Mouse (Mus musculus) midbrain, embryonic 16.5 days (tissue): ENCODE data around the gene Best2. TPM values are rescaled to one million over a fixed set of nuclear protein-coding genes. Genes with fewer than 3 reads are reported as not detected.

ENCODE experiments used
- ATAC-seq: fragments of 200-750 bp; cut with Nextera tagmentation; 2 replicates; pipeline ENCODE4 v1.8.0; 2017; ENCODE audit warnings: moderate TSS enrichment
- H3K27ac ChIP-seq: fragments of 300-500 bp; sonication (generic); 2 replicates; pipeline ENCODE4 v1.5.1; 2014; ENCODE audit warnings: mild to moderate bottlenecking, low read length, mixed read lengths
- H3K27me3 ChIP-seq: fragments of 300-500 bp; sonication (generic); 2 replicates; pipeline ENCODE4 v1.6.1; 2014; ENCODE audit warnings: low read depth, low read length, mixed read lengths; ENCODE audit not compliant: control insufficient read depth, insufficient read depth
- H3K36me3 ChIP-seq: fragments of 300-500 bp; sonication (generic); 2 replicates; pipeline ENCODE4 v1.6.1; 2014; ENCODE audit warnings: mild to moderate bottlenecking, low read length, moderate library complexity, mixed read lengths; ENCODE audit not compliant: control insufficient read depth, insufficient read depth
- H3K4me1 ChIP-seq: fragments of 300-500 bp; sonication (generic); 2 replicates; pipeline ENCODE4 v1.6.1; 2014; ENCODE audit warnings: mild to moderate bottlenecking, low read length, mixed read lengths; ENCODE audit not compliant: control insufficient read depth, insufficient read depth
- H3K4me2 ChIP-seq: fragments of 300-500 bp; sonication (generic); 2 replicates; pipeline ENCODE4 v1.6.1; 2014; ENCODE audit warnings: mild to moderate bottlenecking, low read length, mixed read lengths
- H3K4me3 ChIP-seq: fragments of 300-500 bp; sonication (generic); 2 replicates; pipeline ENCODE4 v1.5.1; 2014; ENCODE audit warnings: low read depth, mild to moderate bottlenecking, low read length, moderate library complexity, mixed read lengths
- H3K9ac ChIP-seq: fragments of 300-500 bp; sonication (generic); 2 replicates; pipeline ENCODE4 v1.6.1; 2014; ENCODE audit warnings: low read depth, low read length, mixed read lengths
- H3K9me3 ChIP-seq: fragments of 300-500 bp; sonication (generic); replicated peaks from 2 replicates; pipeline ENCODE4 v1.6.1; 2014; ENCODE audit warnings: mild to moderate bottlenecking, low read length, mixed read lengths; ENCODE audit not compliant: control insufficient read depth, poor library complexity, severe bottlenecking
- WGBS: fragments of 180-500 bp; shearing (Covaris S2); extraction: QIAGEN DNeasy Blood & Tissue Kit; methylation state at CpG from one replicate; pipeline ENCODE4 v1.1.7; 2014; 5-methylcytosine and 5-hydroxymethylcytosine counted together
- polyA plus RNA-seq: library from polyadenylated mRNA; unstranded; fragments of >200 nt; fragmentation: Nextera tagmentation; extraction: Ambion mirVana; gene quantifications from 2 replicates; pipeline ENCODE4 v1.2.1, GENCODE M21; 2015

Best2 gene
- polyA plus RNA-seq, 1 experiment from 2014 or later = not detected

GRCm38 (mm10) chr8:84980622-84981358 lies 33.5 kb downstream of the Best2 start:
- peak overlapping the region; percentile 100 for H3K4me2 ChIP-seq
- no peak overlapping the region; the same call in 1 of the 2 replicates for H3K4me3 ChIP-seq
- no peaks in the 10 kb centered on the region for H3K36me3 ChIP-seq
- no peak overlapping the region for H3K27ac ChIP-seq
- H3K4me1 ChIP-seq = peaks cover 62% of the 10 kb centered on the region
- no peak overlapping the region for H3K9ac ChIP-seq
- no peak for ATAC-seq
- 34% methylated on average over 11 of the region's 11 CpGs for WGBS
- H3K27me3 ChIP-seq = 0 out of 2 replicates have a peak, but pooled peaks cover 3% of the 10 kb centered on the region
- H3K9me3 ChIP-seq = no peaks in the 10 kb centered on the region

- Histone ChIP-seq H3K36me3 (0 out of 2 replicates have a peak, but pooled peaks cover under 1% of the 10 kb centered on the region), H3K4me1 (peaks cover 61% of the 10 kb centered on the region), H3K4me2 (peak overlapping the region; percentile 100), H3K4me3 (peak overlapping the region; percentile 36), H3K9me3 (no peaks in the 10 kb centered on the region), H3K9ac (peak overlapping the region; percentile 62), H3K27ac (0 out of 2 replicates have a peak overlapping the region, but pooled peaks have one; percentile 9), H3K27me3 (0 out of 2 replicates have a peak, but pooled peaks cover 3% of the 10 kb centered on the region)
- 1% methylated on average over 39 of the region's 42 CpGs for WGBS
- ATAC-seq = peak; percentile 31
These were observed 34.5 kb downstream of the Best2 start for GRCm38 (mm10) chr8:84979599-84980421.

GRCm38 (mm10) chr8:84978248-84978940 lies 35.9 kb downstream of the Best2 start, which contains the start of gene Junb:
TSS of gene Junb (minus strand) at chr8:84978718.
- under 1% methylated on average over 62 of the region's 63 CpGs for whole genome bisulfite sequencing

GRCm38 (mm10) chr8:84977435-84978247 lies 36.7 kb downstream of the Best2 start:
- Histone ChIP-seq H3K4me2 (peak overlapping the region; percentile 100), H3K4me3 (peak overlapping the region; percentile 59), H3K9me3 (no peaks in the 10 kb centered on the region), H3K9ac (peak overlapping the region; percentile 69), H3K4me1 (peaks cover 58% of the 10 kb centered on the region), H3K27me3 (0 out of 2 replicates have a peak, but pooled peaks cover 3% of the 10 kb centered on the region), H3K27ac (no peak overlapping the region), H3K36me3 (peaks cover 7% of the 10 kb centered on the region)
- ATAC-seq = no peak
- WGBS = under 1% methylated on average over 69 of the region's 70 CpGs

More at GRCm38 (mm10) chr8:84978248-84978940, 35.9 kb downstream of the Best2 start, which contains the start of gene Junb:
- ATAC-seq = peak; percentile 53
- Histone ChIP-seq H3K27me3 (0 out of 2 replicates have a peak, but pooled peaks cover 3% of the 10 kb centered on the region), H3K4me3 (peak within 1 kb of the TSS; percentile 59), H3K36me3 (peaks cover 7% of the 10 kb centered on the region), H3K9ac (peak within 1 kb of the TSS; percentile 69), H3K4me1 (peaks cover 58% of the 10 kb centered on the region), H3K27ac (0 out of 2 replicates have a peak within 1 kb of the TSS, but pooled peaks have one; percentile 28), H3K4me2 (peak within 1 kb of the TSS; percentile 100), H3K9me3 (no peaks in the 10 kb centered on the region)

- H3K27ac ChIP-seq = no peak overlapping the region
- 2% methylated on average over 24 of the region's 25 CpGs for WGBS
- 0 out of 2 replicates have a peak, but pooled peaks cover 3% of the 10 kb centered on the region for H3K27me3 ChIP-seq
- H3K4me2 ChIP-seq = peak overlapping the region; percentile 100
- no peaks in the 10 kb centered on the region for H3K9me3 ChIP-seq
- H3K4me1 ChIP-seq = peaks cover 58% of the 10 kb centered on the region
- peaks cover 11% of the 10 kb centered on the region for H3K36me3 ChIP-seq
- peak overlapping the region; percentile 59 for H3K4me3 ChIP-seq
- no peak for ATAC-seq
- H3K9ac ChIP-seq = peak overlapping the region; percentile 64
These were observed 37.4 kb downstream of the Best2 start for GRCm38 (mm10) chr8:84976763-84977434.

GRCm38 (mm10) chr8:84976031-84976762 lies 38.1 kb downstream of the Best2 start:
- Histone ChIP-seq H3K9me3 (no peaks in the 10 kb centered on the region), H3K27me3 (0 out of 2 replicates have a peak, but pooled peaks cover 3% of the 10 kb centered on the region), H3K36me3 (peaks cover 16% of the 10 kb centered on the region), H3K4me3 (peak overlapping the region; percentile 59), H3K4me1 (peaks cover 59% of the 10 kb centered on the region), H3K27ac (no peak overlapping the region; the same call in 1 of the 2 replicates), H3K9ac (peak overlapping the region; percentile 64), H3K4me2 (peak overlapping the region; percentile 100)
- under 1% methylated on average over 57 of the region's 61 CpGs for WGBS
- ATAC-seq = peak; percentile 67

- ATAC-seq = no peak
- Histone ChIP-seq H3K27ac (no peak overlapping the region), H3K4me2 (peak overlapping the region; percentile 100; the same call in 1 of the 2 replicates), H3K4me1 (peaks cover 59% of the 10 kb centered on the region), H3K27me3 (0 out of 2 replicates have a peak, but pooled peaks cover 3% of the 10 kb centered on the region), H3K9ac (no peak overlapping the region), H3K36me3 (peaks cover 16% of the 10 kb centered on the region), H3K4me3 (no peak overlapping the region), H3K9me3 (no peaks in the 10 kb centered on the region)
- 31% methylated on average over 7 of the region's 7 CpGs for WGBS
These were observed 38.9 kb downstream of the Best2 start for GRCm38 (mm10) chr8:84975434-84975833.
